Mouse (Mus musculus) adrenal gland, adult 10 weeks (tissue): Measurements from ENCODE around the gene Rbm4. TPM values are rescaled to one million over a fixed set of nuclear protein-coding genes. Genes with fewer than 3 reads are reported as not detected.

Source experiments
- polyA plus RNA-seq: library from polyadenylated mRNA; stranded (reverse); fragments of 350-450 nt; fragmentation: Illumina TruSeq; extraction: RNeasy Lipid Tissue Mini Kit (QIAGEN cat#74804); gene quantifications from one replicate; pipeline ENCODE4 v1.2.3, GENCODE M21; 2014; ENCODE audit warnings: low read depth, low replicate concordance

Rbm4 gene
- polyA plus RNA-seq: 13.5 TPM

GRCm38 (mm10) chr19:4793831-4794422, at the start of gene Rbm4:
Rbm4 (minus strand) TSS chr19:4793901.

GRCm38 (mm10) chr19:4839149-4839548, 45.4 kb upstream of the Rbm4 start, which contains the start of the genes Ccs and Ccdc87:
Ccs (minus strand) TSS chr19:4839332.
Ccdc87 (plus strand) TSS chr19:4839366.

GRCm38 (mm10) chr19:4811063-4811908, 17.6 kb upstream of the Rbm4 start, which contains the start of the genes Gm21992 and Rbm14:
Gm21992 (minus strand) TSS chr19:4811612.
Rbm14 (minus strand) TSS chr19:4811634.

GRCm38 (mm10) chr19:4756193-4756911, 37.3 kb downstream of the Rbm4 start, which contains the start of gene Rbm4b:
Rbm4b (plus strand) TSS chr19:4756497.

Other genes starting within 250 kb of the Rbm4 start
- gene Lrfn4, start 178.2 kb downstream of the Rbm4 start, polyA plus RNA-seq: not detected
- 3.0 TPM for gene Rce1, start 168.3 kb downstream of the Rbm4 start, polyA plus RNA-seq
- not detected for gene Gm960, start 95.2 kb downstream of the Rbm4 start, polyA plus RNA-seq
- not detected for gene Sptbn2, start 82.7 kb downstream of the Rbm4 start, polyA plus RNA-seq
- 20.7 TPM for gene Rbm4b, start 37.4 kb downstream of the Rbm4 start, polyA plus RNA-seq
- gene Gm21992, start 17.7 kb upstream of the Rbm4 start, polyA plus RNA-seq: 1.9 TPM
- 6.0 TPM for gene Rbm14, start 17.7 kb upstream of the Rbm4 start, polyA plus RNA-seq
- gene Ccs, start 45.4 kb upstream of the Rbm4 start, polyA plus RNA-seq: 1.8 TPM
- not detected for gene Ccdc87, start 45.5 kb upstream of the Rbm4 start, polyA plus RNA-seq
- gene Ctsf, start 61.2 kb upstream of the Rbm4 start, polyA plus RNA-seq: 112 TPM
- 2.0 TPM for gene Actn3, start 84.0 kb upstream of the Rbm4 start, polyA plus RNA-seq
- 38.0 TPM for gene Zdhhc24, start 84.8 kb upstream of the Rbm4 start, polyA plus RNA-seq
- 4.8 TPM for gene Bbs1, start 112.7 kb upstream of the Rbm4 start, polyA plus RNA-seq
- gene Dpp3, start 134.4 kb upstream of the Rbm4 start, polyA plus RNA-seq: 4.0 TPM
- gene Peli3, start 149.2 kb upstream of the Rbm4 start, polyA plus RNA-seq: 4.0 TPM
- gene Mrpl11, start 168.2 kb upstream of the Rbm4 start, polyA plus RNA-seq: 25.5 TPM
- gene Npas4, start 196.4 kb upstream of the Rbm4 start, polyA plus RNA-seq: not detected
- gene Slc29a2, start 230.0 kb upstream of the Rbm4 start, polyA plus RNA-seq: not detected
- 27.2 TPM for gene B4gat1, start 244.9 kb upstream of the Rbm4 start, polyA plus RNA-seq
- gene AC124502.3, start 245.0 kb upstream of the Rbm4 start, polyA plus RNA-seq: 1.1 TPM
- gene Brms1, start 247.5 kb upstream of the Rbm4 start, polyA plus RNA-seq: not detected